Mouse (Mus musculus) cerebellum, postnatal 14 days (tissue): ENCODE data around the gene Elmsan1.

ENCODE experiments used
- DNase-seq, 2 experiments: peaks; one replicate each; pipeline ENCODE4 v3.0.0; 2021; ENCODE audit warnings: mixed read lengths in 2 of 2

Gene Elmsan1

GRCm38 (mm10) chr12:84147954-84148621 lies 70.6 kb downstream of the Elmsan1 start, which contains the start of gene Pnma1:
Gene Pnma1, minus strand, starts transcription at chr12:84148489.
- DNase-seq = peak; percentile 77 to 80

GRCm38 (mm10) chr12:84142281-84143050 lies 76.2 kb downstream of the Elmsan1 start:
- DNase-seq = no peak

- DNase-seq = no peak
Measured at GRCm38 (mm10) chr12:84141271-84141670, 77.4 kb downstream of the Elmsan1 start.

GRCm38 (mm10) chr12:84140135-84140534 lies 78.5 kb downstream of the Elmsan1 start:
- no peak for DNase-seq

GRCm38 (mm10) chr12:84137131-84137530 lies 81.5 kb downstream of the Elmsan1 start:
- DNase-seq = no peak

- peak in 1 of 2 experiments; percentile 58 for DNase-seq
Measured at GRCm38 (mm10) chr12:84132265-84132664, 86.4 kb downstream of the Elmsan1 start.

- DNase-seq = no peak
Measured at GRCm38 (mm10) chr12:84129931-84130330, 88.8 kb downstream of the Elmsan1 start.

GRCm38 (mm10) chr12:84128576-84128975 lies 90.1 kb downstream of the Elmsan1 start:
- DNase-seq = no peak

GRCm38 (mm10) chr12:84126899-84127298 lies 91.8 kb downstream of the Elmsan1 start:
- DNase-seq = no peak

- no peak for DNase-seq
Measured at GRCm38 (mm10) chr12:84125892-84126291, 92.8 kb downstream of the Elmsan1 start.

- DNase-seq = no peak
Measured at GRCm38 (mm10) chr12:84119584-84119983, 99.1 kb downstream of the Elmsan1 start.

GRCm38 (mm10) chr12:84114153-84114994 lies 104.3 kb downstream of the Elmsan1 start, which contains the start of gene Dnal1:
Gene Dnal1, plus strand, starts transcription at chr12:84114366.
- peak; percentile 92 for DNase-seq

GRCm38 (mm10) chr12:84113676-84114075 lies 105.0 kb downstream of the Elmsan1 start:
- DNase-seq = no peak

- DNase-seq = no peak
Measured at GRCm38 (mm10) chr12:84110814-84111213, 107.9 kb downstream of the Elmsan1 start.

GRCm38 (mm10) chr12:84109924-84110323 lies 108.8 kb downstream of the Elmsan1 start:
- DNase-seq = no peak

GRCm38 (mm10) chr12:84107692-84108091 lies 111.0 kb downstream of the Elmsan1 start:
- no peak for DNase-seq

- DNase-seq = no peak
Measured at GRCm38 (mm10) chr12:84107012-84107411, 111.7 kb downstream of the Elmsan1 start.

- no peak for DNase-seq
Measured at GRCm38 (mm10) chr12:84101493-84101845, 117.2 kb downstream of the Elmsan1 start.

- DNase-seq = peak; percentile 52 to 60
Measured at GRCm38 (mm10) chr12:84100604-84101492, 117.8 kb downstream of the Elmsan1 start, which contains the start of gene Acot6. Gene Acot6, plus strand, starts transcription at chr12:84100654.

- no peak for DNase-seq
Measured at GRCm38 (mm10) chr12:84100071-84100470, 118.6 kb downstream of the Elmsan1 start.

- no peak for DNase-seq
Measured at GRCm38 (mm10) chr12:84099605-84100004, 119.1 kb downstream of the Elmsan1 start.
